Mouse (Mus musculus): ENCODE measurements at regions not wholly inside any gene's neighbourhood (a gene's known extent, or its start where the extent isn't known, plus 50 kb on each side); places are given as distances from the start of the nearest gene placed in this dataset.

DNA sequence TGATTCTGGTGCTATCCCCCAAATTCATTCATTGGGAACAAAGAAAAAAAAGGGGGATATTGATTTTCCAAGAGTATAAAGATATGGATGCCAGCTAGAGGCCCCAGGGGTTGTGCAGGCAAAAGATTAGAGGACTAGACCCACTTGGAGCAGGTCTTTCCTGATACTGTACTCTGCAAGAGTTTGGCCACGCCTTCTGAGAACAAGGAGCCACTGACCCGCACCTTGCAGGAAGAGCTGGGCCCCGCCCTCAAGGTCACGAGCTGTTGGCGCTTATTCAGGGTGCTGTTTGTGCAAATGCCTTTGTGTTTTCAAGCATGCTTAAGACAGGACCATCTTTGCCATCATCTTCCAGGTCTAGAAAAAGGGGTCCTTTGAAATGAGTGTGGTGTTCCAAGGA lies 54.5 kb upstream of the Slc7a1 start:
- WGBS, result 74% methylated on average over 5 of the region's 5 CpGs
- Histone ChIP-seq H3K27ac (ENCODE audit: low read depth, low read length) (peak overlapping the region; percentile 58), H3K4me2 (replicated peaks; ENCODE audit: low read depth, low read length) (no peak overlapping the region), H3K9ac (ENCODE audit: low read depth, low read length) (no peak overlapping the region), H3K9me3 (ENCODE audit: control insufficient read depth, low read length) (no peaks in the 10 kb centered on the region), H3K36me3 (ENCODE audit: control insufficient read depth, insufficient read depth, low read length) (no peaks in the 10 kb centered on the region), H3K4me3 (ENCODE audit: low read depth, low read length) (no peak overlapping the region), H3K27me3 (ENCODE audit: control insufficient read depth, insufficient read depth, low read length) (no peaks in the 10 kb centered on the region), H3K4me1 (replicated peaks; ENCODE audit: control insufficient read depth, insufficient read depth, low read length) (no peaks in the 10 kb centered on the region)
- DNase-seq (ENCODE audit: low spot score), result peak; percentile 25
- peak; percentile 33; the same call in 1 of the 2 replicates for ATAC-seq (ENCODE audit: low FRiP score)

DNA sequence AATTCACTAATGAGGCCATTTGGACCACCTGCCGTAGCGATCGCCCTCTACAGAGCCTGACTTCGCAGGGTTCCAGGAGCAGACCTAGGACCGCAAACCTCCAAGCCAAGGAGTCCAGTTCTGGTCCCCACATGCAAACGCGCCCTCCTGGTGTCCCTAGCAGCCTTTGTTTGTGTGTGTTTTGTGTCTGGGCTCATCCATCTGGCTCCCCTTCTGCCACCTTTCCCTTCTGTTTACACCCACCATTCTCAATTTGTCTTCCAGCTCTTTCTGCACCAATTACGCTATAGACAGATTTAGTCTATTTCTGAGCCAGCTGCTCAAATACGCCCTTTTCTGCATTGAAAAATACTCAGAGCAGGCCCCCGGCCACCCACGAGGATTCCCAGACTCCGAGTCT lies 54.1 kb upstream of the Slc7a1 start:
- Histone ChIP-seq H3K4me3 (ENCODE audit: low read depth, low read length) (no peak overlapping the region), H3K9ac (ENCODE audit: low read depth, low read length) (no peak overlapping the region), H3K36me3 (ENCODE audit: control insufficient read depth, insufficient read depth, low read length) (no peaks in the 10 kb centered on the region), H3K27ac (ENCODE audit: low read depth, low read length) (peak overlapping the region; percentile 58), H3K27me3 (ENCODE audit: control insufficient read depth, insufficient read depth, low read length) (no peaks in the 10 kb centered on the region), H3K9me3 (ENCODE audit: control insufficient read depth, low read length) (no peaks in the 10 kb centered on the region), H3K4me2 (replicated peaks; ENCODE audit: low read depth, low read length) (no peak overlapping the region), H3K4me1 (replicated peaks; ENCODE audit: control insufficient read depth, insufficient read depth, low read length) (no peaks in the 10 kb centered on the region)
- DNase-seq (ENCODE audit: low spot score), result peak; percentile 40
- WGBS, result 56% methylated on average over 12 of the region's 12 CpGs
- peak; percentile 66 for ATAC-seq (ENCODE audit: low FRiP score)

DNA sequence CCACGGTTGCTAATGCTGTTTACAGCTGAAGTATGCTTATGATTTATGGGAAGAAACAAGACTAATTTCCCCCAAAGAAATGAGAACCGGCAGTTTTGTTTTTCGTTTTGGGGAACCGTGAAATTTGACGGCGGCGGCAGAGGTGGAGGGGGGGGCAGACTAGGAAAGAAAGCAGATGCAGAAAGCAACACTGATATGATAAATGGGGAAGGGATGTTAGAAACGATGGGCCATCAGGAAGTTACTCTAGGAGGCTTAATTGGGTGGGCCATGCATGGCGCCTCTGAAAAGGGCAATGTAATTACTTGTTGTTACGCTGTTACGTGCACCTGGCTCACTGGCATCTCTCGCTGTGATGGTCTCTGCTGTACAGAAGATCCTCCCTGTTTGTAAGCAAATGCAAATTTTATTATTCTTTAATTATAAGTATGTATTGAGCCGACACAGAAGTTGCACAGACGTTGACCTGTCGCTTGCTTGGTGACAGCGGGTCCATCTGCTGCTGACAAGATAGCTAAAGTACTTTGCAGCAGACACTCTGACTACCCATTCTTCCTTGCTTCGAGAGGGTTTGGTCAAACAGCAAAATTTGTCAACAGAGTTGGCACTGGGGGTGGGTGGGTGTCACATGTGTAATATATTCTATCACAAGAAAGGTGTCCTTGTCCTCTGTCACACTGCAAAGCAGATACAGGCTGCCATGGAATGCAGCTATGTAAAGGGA lies 53.4 kb upstream of the Slc7a1 start:
- H3K4me2 ChIP-seq (replicated peaks; ENCODE audit: low read depth, low read length), result no peak overlapping the region
- DNase-seq (ENCODE audit: low spot score), result no peak
- H3K9ac ChIP-seq (ENCODE audit: low read depth, low read length), result no peak overlapping the region
- peak; percentile 77 for ATAC-seq (ENCODE audit: low FRiP score)
- no peaks in the 10 kb centered on the region for H3K36me3 ChIP-seq (ENCODE audit: control insufficient read depth, insufficient read depth, low read length)
- H3K4me1 ChIP-seq (replicated peaks; ENCODE audit: control insufficient read depth, insufficient read depth, low read length), result no peaks in the 10 kb centered on the region
- no peaks in the 10 kb centered on the region for H3K9me3 ChIP-seq (ENCODE audit: control insufficient read depth, low read length)
- no peak overlapping the region for H3K4me3 ChIP-seq (ENCODE audit: low read depth, low read length)
- H3K27ac ChIP-seq (ENCODE audit: low read depth, low read length), result peak overlapping the region; percentile 58
- no peaks in the 10 kb centered on the region for H3K27me3 ChIP-seq (ENCODE audit: control insufficient read depth, insufficient read depth, low read length)
- WGBS, result 70% methylated on average over 17 of the region's 17 CpGs

DNA sequence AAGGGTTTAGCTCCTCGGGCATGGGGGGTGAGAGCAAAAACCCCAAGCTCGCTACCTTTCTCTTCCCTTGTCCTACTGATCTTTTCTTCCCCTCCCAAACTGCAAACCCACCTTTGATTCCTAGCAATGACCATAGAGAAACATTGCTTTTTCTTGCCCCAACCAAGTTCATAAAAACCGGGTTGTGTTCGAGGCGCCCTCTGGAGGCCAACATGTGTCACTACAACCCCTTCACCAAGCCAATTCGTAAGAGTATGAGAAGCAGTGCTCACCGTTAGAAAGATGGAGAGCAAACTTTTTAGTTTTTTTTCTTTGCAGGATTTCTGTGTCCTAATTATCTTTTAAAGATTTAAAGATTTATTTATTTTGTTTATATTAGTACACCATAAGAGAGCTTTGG lies 52.1 kb upstream of the Slc7a1 start:
- no peaks in the 10 kb centered on the region for H3K4me1 ChIP-seq (replicated peaks; ENCODE audit: control insufficient read depth, insufficient read depth, low read length)
- H3K4me3 ChIP-seq (ENCODE audit: low read depth, low read length), result no peak overlapping the region
- WGBS, result 43% methylated on average over 7 of the region's 7 CpGs
- DNase-seq (ENCODE audit: low spot score) (peak; percentile 70), ATAC-seq (ENCODE audit: low FRiP score) (no peak)
- H3K27ac ChIP-seq (ENCODE audit: low read depth, low read length), result no peak overlapping the region
- H3K9ac ChIP-seq (ENCODE audit: low read depth, low read length), result no peak overlapping the region
- H3K4me2 ChIP-seq (replicated peaks; ENCODE audit: low read depth, low read length), result no peak overlapping the region
- H3K9me3 ChIP-seq (ENCODE audit: control insufficient read depth, low read length), result no peaks in the 10 kb centered on the region
- H3K36me3 ChIP-seq (ENCODE audit: control insufficient read depth, insufficient read depth, low read length), result no peaks in the 10 kb centered on the region
- no peaks in the 10 kb centered on the region for H3K27me3 ChIP-seq (ENCODE audit: control insufficient read depth, insufficient read depth, low read length)

DNA sequence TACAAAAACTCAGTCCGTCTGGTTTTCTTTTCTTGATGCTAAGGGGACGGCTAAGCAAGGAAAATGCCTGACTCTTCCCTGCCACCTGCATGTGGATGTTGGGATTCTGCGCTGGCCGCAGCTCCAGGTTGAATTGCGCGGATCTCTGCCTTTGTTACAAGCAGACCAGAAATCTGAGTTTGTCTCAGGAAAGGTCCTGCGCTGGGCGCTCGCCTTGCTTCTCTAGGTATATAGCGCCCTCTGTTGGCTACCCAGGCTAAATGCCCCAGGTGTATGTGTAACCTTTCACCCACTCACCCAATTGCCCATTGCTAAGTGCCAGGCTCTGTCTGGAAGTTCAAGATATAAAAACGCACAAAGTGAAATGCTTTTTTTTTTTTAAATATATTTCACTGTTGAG lies 51.2 kb upstream of the Slc7a1 start:
- no peak overlapping the region for H3K9ac ChIP-seq (ENCODE audit: low read depth, low read length)
- no peaks in the 10 kb centered on the region for H3K9me3 ChIP-seq (ENCODE audit: control insufficient read depth, low read length)
- H3K4me3 ChIP-seq (ENCODE audit: low read depth, low read length), result no peak overlapping the region
- no peaks in the 10 kb centered on the region for H3K27me3 ChIP-seq (ENCODE audit: control insufficient read depth, insufficient read depth, low read length)
- H3K36me3 ChIP-seq (ENCODE audit: control insufficient read depth, insufficient read depth, low read length), result no peaks in the 10 kb centered on the region
- no peak overlapping the region for H3K4me2 ChIP-seq (replicated peaks; ENCODE audit: low read depth, low read length)
- ATAC-seq (ENCODE audit: low FRiP score), result no peak
- 48% methylated on average over 11 of the region's 11 CpGs for WGBS
- no peaks in the 10 kb centered on the region for H3K4me1 ChIP-seq (replicated peaks; ENCODE audit: control insufficient read depth, insufficient read depth, low read length)
- peak; percentile 58 for DNase-seq (ENCODE audit: low spot score)
- no peak overlapping the region for H3K27ac ChIP-seq (ENCODE audit: low read depth, low read length)
